Mouse (Mus musculus): ENCODE measurements around the gene Hmga1b. TPM values are rescaled to one million over a fixed set of nuclear protein-coding genes. Genes with fewer than 3 reads are reported as not detected.
"Not testable (repeated sequence)": the region's sequence is repeated elsewhere in the genome, so short reads cannot be mapped to it uniquely, and the experiment has no call there.

Hmga1b gene
- total and polyA plus RNA-seq, 3 experiments: 190 to 633 TPM; not detected in 1

GRCm38 (mm10) chr11:120784064-120784791 is 21.6 kb downstream of the Hmga1b start, which contains the start of the genes Rfng and Gps1:
Gene Rfng, minus strand, starts transcription at chr11:120784207.
Gene Gps1, plus strand, starts transcription at chr11:120784272.
- H3K9me3 ChIP-seq (replicated peaks; ENCODE audit: insufficient read depth, low read length): no peaks in the 10 kb centered on the region
- TF ChIP-seq MAZ (IDR thresholded peaks at IDR 0.05; ENCODE audit: low read depth, low read length) (peak; percentile 98; the same call in 1 of the 2 replicates), SIN3A (IDR thresholded peaks at IDR 0.05; ENCODE audit: low read length) (peak; percentile 89), HCFC1 (IDR thresholded peaks at IDR 0.05; ENCODE audit: low read depth, low read length) (peak; percentile 91), NELFE (IDR thresholded peaks at IDR 0.05; ENCODE audit: low read depth, low read length) (peak; percentile 65), MXI1 (IDR thresholded peaks at IDR 0.05; ENCODE audit: low read depth, low read length) (peak; percentile 78; the same call in 1 of the 2 replicates), USF1 (IDR thresholded peaks at IDR 0.05; ENCODE audit: low read depth, low read length) (no peak), TBP (IDR thresholded peaks at IDR 0.05; ENCODE audit: low read depth, low read length) (0 out of 2 replicates have a peak, but pooled peaks have one; percentile 29), POLR2AphosphoS2 (IDR thresholded peaks at IDR 0.05; ENCODE audit: low read length) (no peak), ELF1 (IDR thresholded peaks at IDR 0.05; ENCODE audit: low read depth, low read length) (peak; percentile 79), MAX (IDR thresholded peaks at IDR 0.05; ENCODE audit: low read length) (peak; percentile 55), POLR2A (IDR thresholded peaks at IDR 0.05; ENCODE audit: control insufficient read depth in 1 of 2, insufficient read depth in 1 of 2, low read depth in 1 of 2, low read length in 2 of 2, poor library complexity in 1 of 2) (peak; percentile 55 to 79)
- H3K27me3 ChIP-seq (ENCODE audit: control insufficient read depth in 1 of 2, insufficient read depth in 2 of 2, low read length in 2 of 2): no peaks in the 10 kb centered on the region
- peaks cover 2 to 7% of the 10 kb centered on the region in 2 experiments for H3K36me3 ChIP-seq (ENCODE audit: control insufficient read depth in 1 of 2, insufficient read depth in 2 of 2, low read length in 2 of 2)
- peak; percentile 92 for DNase-seq (ENCODE audit: low read depth, low spot score)
- H3K27ac ChIP-seq (ENCODE audit: control insufficient read depth, low read depth, low read length): peak within 1 kb of the TSS; percentile 85
- H3K4me1 ChIP-seq (ENCODE audit: control insufficient read depth in 1 of 2, insufficient read depth in 2 of 2, low read length in 2 of 2): peaks cover 0 to 16% of the 10 kb centered on the region in 2 experiments; a peak in 1 of 4 replicates
- H3K79me2 ChIP-seq (ENCODE audit: control insufficient read depth, insufficient read depth, low read length, poor library complexity): peaks cover 26% of the 10 kb centered on the region
- H3K9ac ChIP-seq (ENCODE audit: control insufficient read depth, low read depth, low read length, poor library complexity, severe bottlenecking): peak within 1 kb of the TSS; percentile 87
- peak within 1 kb of the TSS; percentile 79 to 95 for H3K4me3 ChIP-seq (ENCODE audit: control insufficient read depth in 1 of 2, insufficient read depth in 1 of 2, low read depth in 2 of 2, low read length in 2 of 2)

- Histone ChIP-seq H3K79me2 (ENCODE audit: control insufficient read depth, insufficient read depth, low read length, poor library complexity) (peaks cover 26% of the 10 kb centered on the region), H3K4me1 (ENCODE audit: control insufficient read depth in 1 of 2, insufficient read depth in 2 of 2, low read length in 2 of 2) (peaks cover 0 to 16% of the 10 kb centered on the region in 2 experiments; a peak in 1 of 4 replicates), H3K27ac (ENCODE audit: control insufficient read depth, low read depth, low read length) (peak overlapping the region; percentile 85), H3K27me3 (ENCODE audit: control insufficient read depth in 1 of 2, insufficient read depth in 2 of 2, low read length in 2 of 2) (no peaks in the 10 kb centered on the region), H3K36me3 (ENCODE audit: control insufficient read depth in 1 of 2, insufficient read depth in 2 of 2, low read length in 2 of 2) (peaks cover 2 to 7% of the 10 kb centered on the region in 2 experiments), H3K9me3 (replicated peaks; ENCODE audit: insufficient read depth, low read length) (no peaks in the 10 kb centered on the region), H3K9ac (ENCODE audit: control insufficient read depth, low read depth, low read length, poor library complexity, severe bottlenecking) (peak overlapping the region; percentile 87), H3K4me3 (ENCODE audit: control insufficient read depth in 1 of 2, insufficient read depth in 1 of 2, low read depth in 2 of 2, low read length in 2 of 2) (peak overlapping the region; percentile 66 to 84)
- TF ChIP-seq EP300 (IDR thresholded peaks at IDR 0.05; ENCODE audit: low read depth in 1 of 2, low read length in 2 of 2) (no peak), MAX (IDR thresholded peaks at IDR 0.05; ENCODE audit: low read length) (peak; percentile 10; the same call in 1 of the 2 replicates), MYC (IDR thresholded peaks at IDR 0.05; ENCODE audit: low read depth, low read length) (peak; percentile 23; the same call in 1 of the 2 replicates)
- DNase-seq (ENCODE audit: low read depth, low spot score): no peak
Measured at GRCm38 (mm10) chr11:120785145-120785544, 22.6 kb downstream of the Hmga1b start.

- not testable (repeated sequence) for H3K9me3 ChIP-seq (replicated peaks; ENCODE audit: insufficient read depth, low read length); H3K9ac ChIP-seq (ENCODE audit: control insufficient read depth, low read depth, low read length, poor library complexity, severe bottlenecking); H3K36me3 ChIP-seq (ENCODE audit: control insufficient read depth in 1 of 2, insufficient read depth in 2 of 2, low read length in 2 of 2); H3K27ac ChIP-seq (ENCODE audit: control insufficient read depth, low read depth, low read length); DNase-seq (ENCODE audit: low read depth, low spot score); H3K4me3 ChIP-seq (ENCODE audit: control insufficient read depth in 1 of 2, insufficient read depth in 1 of 2, low read depth in 2 of 2, low read length in 2 of 2); H3K27me3 ChIP-seq (ENCODE audit: control insufficient read depth in 1 of 2, insufficient read depth in 2 of 2, low read length in 2 of 2)
- peaks cover 0 to 12% of the 10 kb centered on the region in 2 experiments; a peak in 1 of 4 replicates for H3K4me1 ChIP-seq (ENCODE audit: control insufficient read depth in 1 of 2, insufficient read depth in 2 of 2, low read length in 2 of 2)
- H3K79me2 ChIP-seq (ENCODE audit: control insufficient read depth, insufficient read depth, low read length, poor library complexity): peaks cover 26% of the 10 kb centered on the region
Measured at GRCm38 (mm10) chr11:120788460-120788859, 25.9 kb downstream of the Hmga1b start.

All from MEL (cell line).